Mouse (Mus musculus) testis, adult 2 months (tissue): ENCODE measurements around the gene Ddi2.

Source experiments
- CTCF ChIP-seq: fragments of 200-500 bp; IDR thresholded peaks from 2 replicates; pipeline ENCODE4 v1.5.1; 2012; ENCODE audit warnings: low read depth, mild to moderate bottlenecking, inconsistent platforms, low read length, moderate library complexity; ENCODE audit not compliant: control insufficient read depth, insufficient read depth, insufficient replicate concordance
- POLR2A ChIP-seq: fragments of 200-500 bp; IDR thresholded peaks from 2 replicates; pipeline ENCODE4 v1.6.1; 2012; ENCODE audit warnings: low read depth, mild to moderate bottlenecking, inconsistent platforms, low read length, moderate library complexity; ENCODE audit not compliant: control insufficient read depth

GRCm38 (mm10) chr4:141751419-141752075 is 28.3 kb upstream of the Ddi2 start:
- TF ChIP-seq POLR2A (no peak), CTCF (no peak)
